Mouse (Mus musculus) liver, adult 2 months (tissue): ENCODE results near the gene Slc41a2.

Experiments
- CTCF ChIP-seq: fragments of 200-500 bp; IDR thresholded peaks from 2 replicates; pipeline ENCODE4 v1.5.1; 2011; ENCODE audit warnings: low read depth, low read length, control low read depth
- POLR2A ChIP-seq: fragments of 200-500 bp; IDR thresholded peaks from 2 replicates; pipeline ENCODE4 v1.6.1; 2011; ENCODE audit warnings: low read length, control low read depth; ENCODE audit not compliant: insufficient read depth; ENCODE audit errors: extremely low read depth

DNA sequence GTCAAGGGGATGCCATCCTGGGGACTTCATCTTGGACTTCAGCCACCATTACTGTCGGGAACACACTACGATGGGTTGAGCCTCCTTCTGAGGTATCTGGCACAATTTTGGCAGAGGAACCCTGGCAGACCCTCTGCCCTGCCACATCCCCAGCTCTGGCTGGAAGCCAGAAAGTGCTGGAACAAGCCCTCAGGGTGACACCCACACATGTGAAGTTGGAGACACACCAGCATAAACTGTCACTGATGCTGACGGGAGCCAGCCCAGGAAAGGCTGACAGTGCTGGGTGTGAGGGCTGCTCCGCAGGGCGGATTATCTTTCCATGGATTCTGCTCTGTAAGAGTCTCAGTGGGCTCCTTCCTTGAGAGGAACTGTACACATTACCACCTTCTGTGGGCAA lies 150.7 kb downstream of the Slc41a2 start:
- TF ChIP-seq CTCF (no peak), POLR2A (no peak)
